Mouse (Mus musculus) liver, adult 2 months (tissue): ENCODE measurements around the gene Bloc1s3.

Experiments used
- CTCF ChIP-seq: fragments of 200-500 bp; IDR thresholded peaks from 2 replicates; pipeline ENCODE4 v1.5.1; 2011; ENCODE audit warnings: low read depth, low read length, control low read depth
- POLR2A ChIP-seq: fragments of 200-500 bp; IDR thresholded peaks from 2 replicates; pipeline ENCODE4 v1.6.1; 2011; ENCODE audit warnings: low read length, control low read depth; ENCODE audit not compliant: insufficient read depth; ENCODE audit errors: extremely low read depth

GRCm38 (mm10) chr7:19459144-19459870, 48.9 kb downstream of the Bloc1s3 start:
- TF ChIP-seq POLR2A (no peak), CTCF (no peak)
